Mouse (Mus musculus): ENCODE data around the gene Cyth2.

- TF ChIP-seq CTCF (IDR thresholded peaks at IDR 0.05; ENCODE audit: low read depth): no peak
- no peak for TF ChIP-seq EP300 (IDR thresholded peaks at IDR 0.05; ENCODE audit: low read depth)
Measured at GRCm38 (mm10) chr7:45850661-45851060, 36.3 kb upstream of the Cyth2 start.
